Mouse (Mus musculus) forebrain, postnatal 0 days (tissue): Measurements from ENCODE around the gene 1600002K03Rik. TPM values are rescaled to one million over a fixed set of nuclear protein-coding genes. Genes with fewer than 3 reads are reported as not detected.

Experiments used
- ATAC-seq: fragments of 200-750 bp; cut with Nextera tagmentation; 2 replicates; pipeline ENCODE4 v1.8.0; 2017; ENCODE audit warnings: mild to moderate bottlenecking, moderate library complexity
- DNase-seq: peaks from one replicate; pipeline ENCODE4 v3.0.0-alpha.2; 2015
- H3K27ac ChIP-seq: fragments of 300-500 bp; sonication (generic); 2 replicates; pipeline ENCODE4 v1.5.1; 2014; ENCODE audit warnings: low read depth, mild to moderate bottlenecking, antibody characterized with exemption, low read length, moderate library complexity, mixed read lengths
- H3K27me3 ChIP-seq: fragments of 300-500 bp; sonication (generic); 2 replicates; pipeline ENCODE4 v1.6.1; 2014; ENCODE audit warnings: mild to moderate bottlenecking, low read length, mixed read lengths; ENCODE audit not compliant: insufficient read depth
- H3K36me3 ChIP-seq: fragments of 300-500 bp; sonication (generic); 2 replicates; pipeline ENCODE4 v1.6.1; 2014; ENCODE audit warnings: mild to moderate bottlenecking, moderate library complexity; ENCODE audit not compliant: insufficient read depth
- H3K4me1 ChIP-seq: fragments of 300-500 bp; sonication (generic); 2 replicates; pipeline ENCODE4 v1.6.1; 2014; ENCODE audit warnings: antibody characterized with exemption; ENCODE audit not compliant: insufficient read depth
- H3K4me2 ChIP-seq: fragments of 300-500 bp; sonication (generic); 2 replicates; pipeline ENCODE4 v1.6.1; 2014; ENCODE audit warnings: low read depth, mild to moderate bottlenecking, moderate library complexity
- H3K4me3 ChIP-seq: fragments of 300-500 bp; sonication (generic); 2 replicates; pipeline ENCODE4 v1.5.1; 2014; ENCODE audit warnings: low read depth, low read length, mixed read lengths
- H3K9ac ChIP-seq: fragments of 300-500 bp; sonication (generic); 2 replicates; pipeline ENCODE4 v1.6.1; 2014; ENCODE audit warnings: mild to moderate bottlenecking
- H3K9me3 ChIP-seq: fragments of 300-500 bp; sonication (generic); 2 replicates; pipeline ENCODE4 v1.6.1; 2016; ENCODE audit warnings: low read length
- CTCF ChIP-seq: sonication (generic); IDR thresholded peaks from 2 replicates; pipeline ENCODE4 v1.5.1; 2016; ENCODE audit warnings: antibody characterized with exemption, control low read depth, low read depth
- WGBS: fragments of 180-500 bp; shearing (Covaris S2); extraction: QIAGEN DNeasy Blood & Tissue Kit; methylation state at CpG from one replicate; pipeline ENCODE4 v1.1.7; 2014; 5-methylcytosine and 5-hydroxymethylcytosine counted together
- polyA plus RNA-seq: library from polyadenylated mRNA; unstranded; fragments of >200 nt; fragmentation: Nextera tagmentation; extraction: Ambion mirVana; gene quantifications from 2 replicates; pipeline ENCODE4 v1.2.1, GENCODE M21; 2015
- total RNA-seq: library from RNA; depleted of rRNA; stranded (reverse); fragments of >200 nt; gene quantifications from 2 replicates; pipeline ENCODE4 v1.2.3, GENCODE M21; 2014

Gene 1600002K03Rik
- total and polyA plus RNA-seq, 2 experiments from 2014 or later: 5.0 TPM

- Histone ChIP-seq H3K36me3 (peaks cover 87% of the 10 kb centered on the region), H3K4me2 (peak overlapping the region; percentile 34), H3K4me3 (no peak overlapping the region), H3K9ac (peak overlapping the region; percentile 18), H3K27me3 (no peaks in the 10 kb centered on the region), H3K9me3 (no peaks in the 10 kb centered on the region), H3K27ac (peak overlapping the region; percentile 36; the same call in 1 of the 2 replicates), H3K4me1 (peaks cover 5% of the 10 kb centered on the region; the same call in 1 of the 2 replicates)
- TF ChIP-seq CTCF: no peak
- 34% methylated on average over 27 of the region's 27 CpGs for WGBS
- ATAC-seq (peak; percentile 23), DNase-seq (no peak)
These were observed 40.8 kb upstream of the 1600002K03Rik start for GRCm38 (mm10) chr10:80131952-80132350.

DNA sequence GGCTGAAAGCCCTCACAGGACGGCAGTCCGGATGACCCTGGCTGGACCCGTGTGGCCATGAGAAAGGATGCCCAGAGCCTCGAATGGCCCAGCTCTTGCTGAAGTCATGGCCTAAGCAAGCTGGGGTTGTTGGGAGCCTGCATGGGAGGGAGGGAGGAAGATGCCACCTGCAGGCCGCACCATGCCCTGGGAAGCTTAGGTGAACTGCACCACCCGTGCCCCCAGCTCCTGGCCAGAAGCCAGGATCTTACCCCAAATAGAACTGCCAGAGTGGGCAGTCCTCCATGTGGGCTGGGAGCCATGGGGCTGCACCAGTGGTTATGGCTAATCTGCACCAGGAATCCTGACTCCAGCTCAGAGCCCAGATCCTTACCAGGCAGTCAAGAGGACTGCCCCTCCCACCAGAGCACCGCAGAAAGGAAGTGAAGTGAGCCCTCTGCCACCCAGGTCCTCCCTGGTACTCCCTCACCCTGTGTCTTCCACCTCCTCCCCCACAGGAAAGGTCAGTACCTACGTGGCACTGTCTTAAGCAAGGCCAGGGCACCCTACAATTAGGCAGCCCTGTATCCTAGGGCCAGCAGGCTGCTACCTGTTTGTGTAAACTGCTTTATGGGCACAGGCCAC is 39.4 kb upstream of the 1600002K03Rik start:
- ATAC-seq (no peak), DNase-seq (no peak)
- no peak overlapping the region for H3K4me3 ChIP-seq
- H3K4me1 ChIP-seq: peaks cover 9% of the 10 kb centered on the region; the same call in 1 of the 2 replicates
- H3K27me3 ChIP-seq: no peaks in the 10 kb centered on the region
- peaks cover 73% of the 10 kb centered on the region for H3K36me3 ChIP-seq
- TF ChIP-seq CTCF: peak; percentile 23; the same call in 1 of the 2 replicates
- no peaks in the 10 kb centered on the region for H3K9me3 ChIP-seq
- H3K27ac ChIP-seq: no peak overlapping the region
- no peak overlapping the region for H3K9ac ChIP-seq
- H3K4me2 ChIP-seq: no peak overlapping the region
- 61% methylated on average over 8 of the region's 8 CpGs for WGBS

DNA sequence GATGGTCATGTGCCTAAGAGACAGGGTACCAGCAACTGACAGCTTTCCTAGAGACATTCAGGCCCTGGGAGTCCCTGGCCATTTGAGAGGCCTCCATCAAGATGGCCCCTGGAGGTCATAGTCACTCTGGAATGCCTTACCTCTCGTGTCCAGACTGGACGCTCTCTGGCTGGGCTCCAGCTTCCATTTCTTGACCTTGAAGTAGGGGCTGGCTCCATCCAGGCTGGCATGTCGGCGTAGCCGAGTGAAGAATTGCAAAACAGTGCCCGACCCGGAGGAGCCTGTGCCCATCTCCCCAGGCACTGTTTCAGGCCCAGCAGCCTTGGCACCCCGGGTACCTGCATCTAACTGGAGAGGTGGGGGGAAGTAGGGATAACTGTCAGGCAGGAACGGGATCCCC is 38.3 kb upstream of the 1600002K03Rik start:
- Histone ChIP-seq H3K4me3 (no peak overlapping the region), H3K4me1 (peaks cover 12% of the 10 kb centered on the region; the same call in 1 of the 2 replicates), H3K27me3 (no peaks in the 10 kb centered on the region), H3K36me3 (peaks cover 62% of the 10 kb centered on the region), H3K4me2 (no peak overlapping the region), H3K9me3 (no peaks in the 10 kb centered on the region), H3K9ac (no peak overlapping the region), H3K27ac (no peak overlapping the region)
- 92% methylated on average over 9 of the region's 9 CpGs for WGBS
- TF ChIP-seq CTCF: no peak
- ATAC-seq (no peak), DNase-seq (no peak)

- H3K36me3 ChIP-seq: peaks cover 55% of the 10 kb centered on the region
These were observed 37.6 kb upstream of the 1600002K03Rik start for GRCm38 (mm10) chr10:80135161-80135560.

GRCm38 (mm10) chr10:80135641-80136040 is 37.1 kb upstream of the 1600002K03Rik start:
- Histone ChIP-seq H3K36me3 (peaks cover 51% of the 10 kb centered on the region), H3K4me2 (no peak overlapping the region), H3K4me1 (peaks cover 12% of the 10 kb centered on the region; the same call in 1 of the 2 replicates), H3K27me3 (no peaks in the 10 kb centered on the region), H3K27ac (no peak overlapping the region), H3K4me3 (no peak overlapping the region), H3K9ac (no peak overlapping the region), H3K9me3 (no peaks in the 10 kb centered on the region)
- no peak for ATAC-seq
- no peak for TF ChIP-seq CTCF
- WGBS: 97% methylated on average over 1 of the region's 1 CpGs
- no peak for DNase-seq

More at GRCm38 (mm10) chr10:80135161-80135560, 37.6 kb upstream of the 1600002K03Rik start:
- Histone ChIP-seq H3K9ac (no peak overlapping the region), H3K4me1 (peaks cover 12% of the 10 kb centered on the region; the same call in 1 of the 2 replicates), H3K4me2 (no peak overlapping the region), H3K4me3 (no peak overlapping the region), H3K27ac (no peak overlapping the region), H3K27me3 (no peaks in the 10 kb centered on the region), H3K9me3 (no peaks in the 10 kb centered on the region)
- DNase-seq (no peak), ATAC-seq (no peak)
- TF ChIP-seq CTCF: no peak
- WGBS: 86% methylated on average over 10 of the region's 10 CpGs

DNA sequence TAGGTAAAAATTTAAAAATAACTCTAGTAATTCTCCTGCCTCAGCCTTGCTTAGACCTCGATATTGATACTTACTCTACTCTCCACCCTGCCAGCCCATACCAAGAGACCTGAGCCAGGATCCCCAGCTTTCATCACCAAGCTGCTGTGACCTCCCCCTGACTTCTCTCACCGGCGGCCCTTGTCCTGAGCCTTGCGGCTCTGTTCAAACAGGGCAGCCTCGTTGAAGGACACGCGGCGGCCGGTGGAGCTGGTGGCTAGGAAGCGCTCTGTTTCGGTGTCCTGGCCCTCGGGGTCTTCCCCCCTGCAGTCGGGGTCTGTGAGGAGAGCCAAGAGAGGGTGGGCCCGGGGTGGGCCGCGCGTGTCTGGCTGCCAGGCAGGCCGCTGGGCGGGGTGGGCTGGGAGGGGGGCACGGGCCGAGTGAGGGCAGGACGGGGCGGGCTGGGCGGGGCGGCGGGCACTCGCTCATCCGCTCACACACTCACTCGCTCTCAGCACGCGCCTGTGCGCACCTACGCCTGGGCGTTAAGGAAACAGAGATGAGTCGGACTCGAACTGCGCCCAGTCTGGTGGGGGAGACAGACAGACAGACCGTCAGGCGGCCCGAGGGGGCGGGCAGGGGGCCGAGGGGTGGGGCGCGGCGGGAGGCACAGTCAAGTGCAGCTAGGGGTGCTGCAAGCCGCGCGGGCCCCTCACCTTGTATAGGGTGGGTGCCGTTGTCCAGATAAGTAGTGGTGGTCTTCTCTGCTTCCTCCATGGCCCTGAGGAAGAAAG is 36.4 kb upstream of the 1600002K03Rik start:
- no peak for TF ChIP-seq CTCF
- H3K4me3 ChIP-seq: peak overlapping the region; percentile 74
- peaks cover 12% of the 10 kb centered on the region; the same call in 1 of the 2 replicates for H3K4me1 ChIP-seq
- H3K4me2 ChIP-seq: peak overlapping the region; percentile 93
- 21% methylated on average over 46 of the region's 49 CpGs for WGBS
- peak overlapping the region; percentile 93 for H3K9ac ChIP-seq
- H3K27ac ChIP-seq: peak overlapping the region; percentile 96
- no peak for ATAC-seq
- no peak for DNase-seq
- peaks cover 43% of the 10 kb centered on the region for H3K36me3 ChIP-seq
- H3K9me3 ChIP-seq: no peaks in the 10 kb centered on the region
- H3K27me3 ChIP-seq: no peaks in the 10 kb centered on the region
